Mouse (Mus musculus) testis, adult 2 months (tissue): ENCODE data around the gene Ttc22. TPM values are rescaled to one million over a fixed set of nuclear protein-coding genes. Genes with fewer than 3 reads are reported as not detected.
A peak's percentile ranks its signal among the peaks of the same experiment; 100 is the strongest.

Source experiments
- H3K27ac ChIP-seq: fragments of 200-500 bp; 2 replicates; pipeline ENCODE4 v1.5.1; 2012; ENCODE audit warnings: low read depth, low read length; ENCODE audit not compliant: control insufficient read depth, insufficient read depth
- H3K27me3 ChIP-seq: fragments of 200-500 bp; 2 replicates; pipeline ENCODE4 v1.6.1; 2012; ENCODE audit warnings: mild to moderate bottlenecking, low read length, moderate library complexity; ENCODE audit not compliant: control insufficient read depth, insufficient read depth
- H3K36me3 ChIP-seq: fragments of 200-500 bp; 2 replicates; pipeline ENCODE4 v1.6.1; 2012; ENCODE audit warnings: mild to moderate bottlenecking, low read length; ENCODE audit not compliant: control insufficient read depth, insufficient read depth
- H3K4me1 ChIP-seq: fragments of 200-500 bp; 2 replicates; pipeline ENCODE4 v1.6.1; 2012; ENCODE audit warnings: low read length; ENCODE audit not compliant: control insufficient read depth, insufficient read depth
- H3K4me3 ChIP-seq: fragments of 200-500 bp; 2 replicates; pipeline ENCODE4 v1.5.1; 2012; ENCODE audit warnings: low read depth, mild to moderate bottlenecking, low read length, moderate library complexity, mixed read lengths; ENCODE audit not compliant: control insufficient read depth
- CTCF ChIP-seq: fragments of 200-500 bp; IDR thresholded peaks from 2 replicates; pipeline ENCODE4 v1.5.1; 2012; ENCODE audit warnings: low read depth, mild to moderate bottlenecking, inconsistent platforms, low read length, moderate library complexity; ENCODE audit not compliant: control insufficient read depth, insufficient read depth, insufficient replicate concordance
- POLR2A ChIP-seq: fragments of 200-500 bp; IDR thresholded peaks from 2 replicates; pipeline ENCODE4 v1.6.1; 2012; ENCODE audit warnings: low read depth, mild to moderate bottlenecking, inconsistent platforms, low read length, moderate library complexity; ENCODE audit not compliant: control insufficient read depth
- polyA plus RNA-seq: library from polyadenylated mRNA; depleted of rRNA; stranded (reverse); fragments of >200 nt; gene quantifications from 2 replicates; pipeline ENCODE4 v1.2.3, GENCODE M21; 2012

The Ttc22 gene
- polyA plus RNA-seq, 1 experiment, result 1.8 TPM

- Histone ChIP-seq H3K36me3 (no peaks in the 10 kb centered on the region), H3K27me3 (no peaks in the 10 kb centered on the region), H3K4me1 (no peaks in the 10 kb centered on the region), H3K4me3 (no peak overlapping the region), H3K27ac (no peak overlapping the region)
- TF ChIP-seq POLR2A (no peak), CTCF (no peak)
Measured at GRCm38 (mm10) chr4:106600770-106601169, 21.5 kb upstream of the Ttc22 start.

GRCm38 (mm10) chr4:106606639-106607554 lies 15.3 kb upstream of the Ttc22 start:
- H3K36me3 ChIP-seq, result no peaks in the 10 kb centered on the region
- H3K27ac ChIP-seq, result no peak overlapping the region
- peaks cover 10% of the 10 kb centered on the region; the same call in 1 of the 2 replicates for H3K4me1 ChIP-seq
- no peaks in the 10 kb centered on the region for H3K27me3 ChIP-seq
- H3K4me3 ChIP-seq, result peak overlapping the region; percentile 73
- TF ChIP-seq CTCF (no peak), POLR2A (no peak)

DNA sequence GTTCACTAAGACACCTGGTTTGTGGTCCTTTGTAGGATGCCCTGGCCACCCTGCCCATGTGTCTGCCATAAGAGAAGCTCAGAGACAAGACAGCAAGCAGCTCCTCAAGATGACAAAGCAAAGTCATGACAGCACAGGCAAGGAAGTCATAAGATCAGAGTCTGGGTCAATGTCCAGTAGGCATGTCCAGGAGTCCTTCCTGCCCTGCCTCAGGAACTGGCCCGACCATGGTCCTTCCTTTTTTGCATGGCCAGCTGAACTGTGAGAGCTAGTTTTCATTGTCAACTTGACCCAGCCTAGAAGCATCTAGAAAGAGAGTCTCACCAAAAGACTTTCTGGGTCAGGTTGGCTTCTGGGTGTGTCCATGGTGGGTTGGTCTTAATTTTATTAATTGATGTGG lies 14.3 kb upstream of the Ttc22 start:
- no peaks in the 10 kb centered on the region for H3K36me3 ChIP-seq
- H3K4me1 ChIP-seq, result peaks cover 10% of the 10 kb centered on the region; the same call in 1 of the 2 replicates
- no peak overlapping the region for H3K4me3 ChIP-seq
- H3K27me3 ChIP-seq, result no peaks in the 10 kb centered on the region
- no peak overlapping the region for H3K27ac ChIP-seq
- TF ChIP-seq CTCF (no peak), POLR2A (no peak)

DNA sequence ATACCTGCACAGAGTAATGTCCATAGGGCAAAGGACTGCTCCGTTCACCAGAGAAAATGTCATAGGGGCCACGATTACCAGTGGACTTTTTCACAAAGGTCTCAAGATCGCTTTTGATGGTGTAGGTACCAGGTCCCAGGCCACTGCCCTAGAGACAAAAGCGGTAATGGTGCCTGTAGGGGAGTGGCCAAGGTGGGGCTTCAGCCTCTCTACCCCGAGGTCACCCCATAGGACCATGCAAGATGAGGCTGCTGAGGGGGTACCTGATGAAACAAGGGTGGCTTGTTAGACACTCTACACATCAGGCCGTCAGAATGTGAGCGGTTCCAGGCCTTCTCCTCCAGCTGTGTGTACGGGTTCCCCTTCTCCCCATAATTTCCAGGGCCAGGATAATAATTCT lies 9.1 kb upstream of the Ttc22 start:
- TF ChIP-seq POLR2A (no peak), CTCF (no peak)

GRCm38 (mm10) chr4:106613560-106613959 lies 8.7 kb upstream of the Ttc22 start:
- TF ChIP-seq CTCF (no peak), POLR2A (no peak)
- Histone ChIP-seq H3K4me3 (no peak overlapping the region), H3K27ac (no peak overlapping the region), H3K4me1 (peaks cover 11% of the 10 kb centered on the region), H3K27me3 (no peaks in the 10 kb centered on the region), H3K36me3 (no peaks in the 10 kb centered on the region)

More for the DNA sequence above, 9.1 kb upstream of the Ttc22 start:
- Histone ChIP-seq H3K27me3 (no peaks in the 10 kb centered on the region), H3K36me3 (no peaks in the 10 kb centered on the region), H3K4me1 (peaks cover 11% of the 10 kb centered on the region), H3K4me3 (no peak overlapping the region), H3K27ac (no peak overlapping the region)

DNA sequence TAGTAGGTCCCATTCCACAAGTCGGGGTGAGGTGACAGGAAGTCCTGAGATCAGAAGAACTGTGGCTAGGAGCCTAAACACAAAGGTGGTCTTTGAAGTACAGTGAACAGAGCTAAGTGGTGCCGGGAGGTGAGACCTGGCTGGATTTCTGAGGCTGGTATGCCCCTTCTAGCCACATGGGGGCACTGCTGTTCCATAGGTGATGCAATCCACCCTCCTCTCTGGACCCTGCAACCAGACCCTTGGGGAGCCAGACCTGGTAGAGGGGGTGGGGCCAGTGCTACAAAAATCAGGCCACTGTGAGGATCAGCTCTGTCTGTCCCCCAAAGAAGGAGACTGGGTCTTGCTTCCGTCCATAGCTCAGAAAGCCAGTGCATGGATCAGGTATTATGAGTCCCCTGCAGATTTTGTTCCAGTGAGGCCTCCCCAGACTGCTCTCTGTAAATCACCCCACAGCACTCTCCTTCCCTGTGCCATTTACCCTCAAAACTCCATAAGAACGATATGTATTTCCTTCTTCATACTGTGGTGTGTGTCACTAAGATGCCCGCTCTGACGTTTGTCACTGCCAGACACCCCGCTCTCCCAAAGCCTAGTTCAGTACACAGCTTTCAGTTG lies 7.9 kb upstream of the Ttc22 start:
- Histone ChIP-seq H3K27me3 (no peaks in the 10 kb centered on the region), H3K36me3 (no peaks in the 10 kb centered on the region), H3K4me3 (no peak overlapping the region), H3K4me1 (peaks cover 11% of the 10 kb centered on the region), H3K27ac (no peak overlapping the region)
- TF ChIP-seq CTCF (peak; percentile 93), POLR2A (no peak)

- Histone ChIP-seq H3K27ac (no peak overlapping the region), H3K36me3 (no peaks in the 10 kb centered on the region), H3K4me1 (peaks cover 11% of the 10 kb centered on the region), H3K27me3 (no peaks in the 10 kb centered on the region), H3K4me3 (peak overlapping the region; percentile 19)
- no peak for TF ChIP-seq CTCF
Measured at GRCm38 (mm10) chr4:106614881-106615280, 7.4 kb upstream of the Ttc22 start.
